Mouse (Mus musculus): ENCODE measurements at regions not wholly inside any gene's neighbourhood (a gene's known extent, or its start where the extent isn't known, plus 50 kb on each side); places are given as distances from the start of the nearest gene placed in this dataset.

DNA sequence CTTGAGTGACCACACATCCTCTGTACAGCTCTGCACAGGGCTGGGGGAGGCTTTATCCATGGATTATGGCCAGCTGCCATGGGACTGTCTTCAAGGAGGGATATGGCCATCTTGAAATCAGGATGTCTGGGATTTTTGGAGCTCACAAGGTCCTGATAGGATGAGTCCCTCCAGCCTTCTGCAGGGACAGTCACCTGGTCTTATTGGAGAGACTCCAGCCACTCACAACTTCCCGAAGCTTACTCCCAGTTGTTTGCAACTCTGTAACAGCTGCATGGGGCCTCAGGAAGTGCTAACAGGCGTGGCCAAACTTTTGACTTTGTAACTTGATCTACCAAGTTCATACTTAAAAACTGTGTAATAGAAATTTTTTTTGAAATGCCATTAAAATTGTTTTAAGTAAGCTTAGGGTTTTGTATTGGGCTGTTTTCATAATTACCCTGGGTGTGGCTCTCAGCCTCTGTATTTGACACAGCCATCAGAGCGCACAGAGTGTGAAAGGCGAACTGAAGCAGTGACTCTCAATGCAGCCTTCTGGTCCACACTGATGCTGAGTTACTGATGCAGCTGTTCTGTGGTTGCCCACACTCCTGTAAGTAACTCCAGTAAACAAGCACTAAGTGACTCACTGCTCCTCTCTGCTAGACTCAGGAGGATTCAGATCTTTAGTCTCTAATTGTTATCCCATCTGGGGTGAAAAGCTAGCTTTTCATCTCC lies 84.0 kb upstream of the Zc3h12a start:
- Histone ChIP-seq H3K27ac (replicated peaks in 1 of 2; ENCODE audit: control insufficient read depth in 1 of 2, insufficient read depth in 1 of 2, low read depth in 2 of 2, low read length in 2 of 2) (no peak overlapping the region), H3K4me2 (ENCODE audit: low read length) (no peak overlapping the region), H3K9me3 (ENCODE audit: control insufficient read depth, low read length) (peaks cover 9% of the 10 kb centered on the region), H3K36me3 (ENCODE audit: control insufficient read depth, insufficient read depth, low read length) (no peaks in the 10 kb centered on the region), H3K4me1 (ENCODE audit: control insufficient read depth in 2 of 2, insufficient read depth in 2 of 2, low read length in 2 of 2) (no peaks in the 10 kb centered on the region), H3K27me3 (ENCODE audit: control insufficient read depth, insufficient read depth, low read length) (peaks cover 5% of the 10 kb centered on the region), H3K9ac (ENCODE audit: low read length) (no peak overlapping the region), H3K4me3 (ENCODE audit: control insufficient read depth in 1 of 2, insufficient read depth in 1 of 2, low read depth in 1 of 2, low read length in 2 of 2) (no peak overlapping the region)
- 28% methylated on average over 4 of the region's 4 CpGs for WGBS
- ATAC-seq (ENCODE audit: insufficient number of reproducible peaks, insufficient read depth, low FRiP score, low read depth): no peak

- no peak for ATAC-seq (ENCODE audit: insufficient number of reproducible peaks, insufficient read depth, low FRiP score, low read depth)
- no peaks in the 10 kb centered on the region for H3K4me1 ChIP-seq (ENCODE audit: control insufficient read depth in 2 of 2, insufficient read depth in 2 of 2, low read length in 2 of 2)
- H3K27ac ChIP-seq (replicated peaks in 1 of 2; ENCODE audit: control insufficient read depth in 1 of 2, insufficient read depth in 1 of 2, low read depth in 2 of 2, low read length in 2 of 2): no peak overlapping the region
These were observed 83.1 kb upstream of the Zc3h12a start for GRCm38 (mm10) chr4:125210719-125211118.

GRCm38 (mm10) chr4:125208136-125208915 lies 80.7 kb upstream of the Zc3h12a start:
- no peak overlapping the region for H3K4me2 ChIP-seq (ENCODE audit: low read length)
- no peaks in the 10 kb centered on the region for H3K4me1 ChIP-seq (ENCODE audit: control insufficient read depth in 2 of 2, insufficient read depth in 2 of 2, low read length in 2 of 2)
- H3K36me3 ChIP-seq (ENCODE audit: control insufficient read depth, insufficient read depth, low read length): no peaks in the 10 kb centered on the region
- ATAC-seq (ENCODE audit: insufficient number of reproducible peaks, insufficient read depth, low FRiP score, low read depth): no peak
- H3K9me3 ChIP-seq (ENCODE audit: control insufficient read depth, low read length): no peaks in the 10 kb centered on the region
- H3K27me3 ChIP-seq (ENCODE audit: control insufficient read depth, insufficient read depth, low read length): no peaks in the 10 kb centered on the region; the same call in none of the 2 replicates
- no peak overlapping the region for H3K9ac ChIP-seq (ENCODE audit: low read length)
- no peak overlapping the region for H3K27ac ChIP-seq (replicated peaks in 1 of 2; ENCODE audit: control insufficient read depth in 1 of 2, insufficient read depth in 1 of 2, low read depth in 2 of 2, low read length in 2 of 2)
- WGBS: 67% methylated on average over 17 of the region's 17 CpGs
- no peak overlapping the region for H3K4me3 ChIP-seq (ENCODE audit: control insufficient read depth in 1 of 2, insufficient read depth in 1 of 2, low read depth in 1 of 2, low read length in 2 of 2)

More at GRCm38 (mm10) chr4:125210719-125211118, 83.1 kb upstream of the Zc3h12a start:
- no peak overlapping the region for H3K4me3 ChIP-seq (ENCODE audit: control insufficient read depth in 1 of 2, insufficient read depth in 1 of 2, low read depth in 1 of 2, low read length in 2 of 2)
- no peak overlapping the region for H3K9ac ChIP-seq (ENCODE audit: low read length)
- H3K27me3 ChIP-seq (ENCODE audit: control insufficient read depth, insufficient read depth, low read length): peaks cover 5% of the 10 kb centered on the region
- no peak overlapping the region for H3K4me2 ChIP-seq (ENCODE audit: low read length)
- H3K9me3 ChIP-seq (ENCODE audit: control insufficient read depth, low read length): peaks cover 2% of the 10 kb centered on the region
- H3K36me3 ChIP-seq (ENCODE audit: control insufficient read depth, insufficient read depth, low read length): no peaks in the 10 kb centered on the region
- 71% methylated on average over 6 of the region's 6 CpGs for WGBS

DNA sequence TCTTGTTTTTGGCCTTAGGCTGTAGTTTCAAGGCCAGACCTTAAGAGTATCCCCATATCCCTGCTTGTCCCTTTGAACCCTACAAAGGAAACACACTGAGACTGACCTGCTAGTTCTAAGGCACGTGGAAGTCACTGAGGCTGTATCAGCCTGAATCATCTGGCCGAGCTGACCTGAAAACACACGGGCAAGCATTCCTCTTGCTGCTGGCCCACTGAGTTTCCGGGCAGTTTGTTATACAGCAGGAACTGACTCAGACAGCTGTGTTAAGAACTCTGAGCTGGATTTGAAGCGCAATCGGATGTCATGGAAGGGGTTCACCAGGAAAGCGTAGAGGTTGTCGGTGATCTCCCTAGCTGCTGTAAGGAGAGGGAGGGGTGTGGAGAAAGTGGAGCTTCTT lies 75.9 kb upstream of the Zc3h12a start:
- Histone ChIP-seq H3K9me3 (ENCODE audit: control insufficient read depth, low read length) (no peaks in the 10 kb centered on the region), H3K9ac (ENCODE audit: low read length) (no peak overlapping the region), H3K4me2 (ENCODE audit: low read length) (no peak overlapping the region), H3K4me1 (ENCODE audit: control insufficient read depth in 2 of 2, insufficient read depth in 2 of 2, low read length in 2 of 2) (no peaks in the 10 kb centered on the region), H3K27me3 (ENCODE audit: control insufficient read depth, insufficient read depth, low read length) (no peaks in the 10 kb centered on the region; the same call in 1 of the 2 replicates), H3K36me3 (ENCODE audit: control insufficient read depth, insufficient read depth, low read length) (no peaks in the 10 kb centered on the region), H3K4me3 (ENCODE audit: control insufficient read depth in 1 of 2, insufficient read depth in 1 of 2, low read depth in 1 of 2, low read length in 2 of 2) (no peak overlapping the region), H3K27ac (replicated peaks in 1 of 2; ENCODE audit: control insufficient read depth in 1 of 2, insufficient read depth in 1 of 2, low read depth in 2 of 2, low read length in 2 of 2) (no peak overlapping the region)
- WGBS: 70% methylated on average over 8 of the region's 8 CpGs
- no peak for ATAC-seq (ENCODE audit: insufficient number of reproducible peaks, insufficient read depth, low FRiP score, low read depth)

- Histone ChIP-seq H3K4me3 (ENCODE audit: control insufficient read depth in 1 of 2, insufficient read depth in 1 of 2, low read depth in 1 of 2, low read length in 2 of 2) (no peak overlapping the region), H3K9ac (ENCODE audit: low read length) (no peak overlapping the region), H3K27ac (replicated peaks in 1 of 2; ENCODE audit: control insufficient read depth in 1 of 2, insufficient read depth in 1 of 2, low read depth in 2 of 2, low read length in 2 of 2) (no peak overlapping the region), H3K4me2 (ENCODE audit: low read length) (no peak overlapping the region), H3K9me3 (ENCODE audit: control insufficient read depth, low read length) (no peaks in the 10 kb centered on the region), H3K36me3 (ENCODE audit: control insufficient read depth, insufficient read depth, low read length) (no peaks in the 10 kb centered on the region), H3K4me1 (ENCODE audit: control insufficient read depth in 2 of 2, insufficient read depth in 2 of 2, low read length in 2 of 2) (no peaks in the 10 kb centered on the region), H3K27me3 (ENCODE audit: control insufficient read depth, insufficient read depth, low read length) (peaks cover 9% of the 10 kb centered on the region)
- no peak for ATAC-seq (ENCODE audit: insufficient number of reproducible peaks, insufficient read depth, low FRiP score, low read depth)
- WGBS: 73% methylated on average over 12 of the region's 12 CpGs
These were observed 74.1 kb upstream of the Zc3h12a start for GRCm38 (mm10) chr4:125201638-125202325.

GRCm38 (mm10) chr4:125200762-125201161 lies 73.1 kb upstream of the Zc3h12a start:
- 59% methylated on average over 5 of the region's 5 CpGs for WGBS
- Histone ChIP-seq H3K9me3 (ENCODE audit: control insufficient read depth, low read length) (no peaks in the 10 kb centered on the region), H3K27ac (replicated peaks in 1 of 2; ENCODE audit: control insufficient read depth in 1 of 2, insufficient read depth in 1 of 2, low read depth in 2 of 2, low read length in 2 of 2) (no peak overlapping the region), H3K27me3 (ENCODE audit: control insufficient read depth, insufficient read depth, low read length) (peaks cover 18% of the 10 kb centered on the region), H3K9ac (ENCODE audit: low read length) (no peak overlapping the region), H3K4me1 (ENCODE audit: control insufficient read depth in 2 of 2, insufficient read depth in 2 of 2, low read length in 2 of 2) (no peaks in the 10 kb centered on the region), H3K36me3 (ENCODE audit: control insufficient read depth, insufficient read depth, low read length) (no peaks in the 10 kb centered on the region), H3K4me2 (ENCODE audit: low read length) (no peak overlapping the region), H3K4me3 (ENCODE audit: control insufficient read depth in 1 of 2, insufficient read depth in 1 of 2, low read depth in 1 of 2, low read length in 2 of 2) (no peak overlapping the region)
- no peak for ATAC-seq (ENCODE audit: insufficient number of reproducible peaks, insufficient read depth, low FRiP score, low read depth)

DNA sequence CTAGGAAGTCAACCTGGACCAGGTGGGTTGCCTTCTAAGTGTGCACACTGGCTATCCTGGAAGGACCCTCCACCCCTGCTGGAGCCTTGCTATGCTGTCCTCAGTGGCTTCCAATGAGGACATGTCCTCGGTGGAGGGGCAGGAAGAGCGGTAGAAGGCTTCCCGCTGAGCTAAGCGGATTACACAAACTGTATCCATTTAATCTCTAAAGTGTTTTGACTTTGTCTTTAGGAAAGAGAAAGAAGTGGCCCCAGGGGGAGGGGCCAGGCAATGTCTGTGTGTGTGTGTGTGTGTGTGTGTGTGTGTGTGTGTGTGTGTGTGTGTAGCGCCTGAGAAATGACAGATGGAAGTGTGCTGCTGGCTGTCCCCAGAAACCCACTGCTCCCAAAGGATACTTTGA lies 71.6 kb upstream of the Zc3h12a start:
- no peaks in the 10 kb centered on the region for H3K9me3 ChIP-seq (ENCODE audit: control insufficient read depth, low read length)
- no peak overlapping the region for H3K27ac ChIP-seq (replicated peaks in 1 of 2; ENCODE audit: control insufficient read depth in 1 of 2, insufficient read depth in 1 of 2, low read depth in 2 of 2, low read length in 2 of 2)
- no peaks in the 10 kb centered on the region for H3K36me3 ChIP-seq (ENCODE audit: control insufficient read depth, insufficient read depth, low read length)
- H3K4me3 ChIP-seq (ENCODE audit: control insufficient read depth in 1 of 2, insufficient read depth in 1 of 2, low read depth in 1 of 2, low read length in 2 of 2): no peak overlapping the region
- H3K4me2 ChIP-seq (ENCODE audit: low read length): no peak overlapping the region
- no peaks in the 10 kb centered on the region for H3K4me1 ChIP-seq (ENCODE audit: control insufficient read depth in 2 of 2, insufficient read depth in 2 of 2, low read length in 2 of 2)
- no peak for ATAC-seq (ENCODE audit: insufficient number of reproducible peaks, insufficient read depth, low FRiP score, low read depth)
- peaks cover 26% of the 10 kb centered on the region for H3K27me3 ChIP-seq (ENCODE audit: control insufficient read depth, insufficient read depth, low read length)
- WGBS: 24% methylated on average over 5 of the region's 5 CpGs
- H3K9ac ChIP-seq (ENCODE audit: low read length): no peak overlapping the region
